Mouse (Mus musculus): ENCODE data around the gene Lrrn4. TPM values are rescaled to one million over a fixed set of nuclear protein-coding genes. Genes with fewer than 3 reads are reported as not detected.

The Lrrn4 gene
- polyA plus RNA-seq, 1 experiment from 2014 or later: 0.71 TPM

Other genes starting within 250 kb of the Lrrn4 start
- 21.3 and 23.5 TPM in 2 replicates for gene Shld1, start 194.0 kb downstream of the Lrrn4 start, polyA plus RNA-seq (2015; fragmentation: Nextera tagmentation; extraction: Ambion mirVana)
- 113 and 132 TPM in 2 replicates for gene Chgb, start 99.6 kb downstream of the Lrrn4 start, polyA plus RNA-seq (2015; fragmentation: Nextera tagmentation; extraction: Ambion mirVana)
- 17.7 and 19.8 TPM in 2 replicates for gene Trmt6, start 64.8 kb downstream of the Lrrn4 start, polyA plus RNA-seq (2015; fragmentation: Nextera tagmentation; extraction: Ambion mirVana)
- gene Mcm8, start 64.8 kb downstream of the Lrrn4 start, polyA plus RNA-seq (2015; fragmentation: Nextera tagmentation; extraction: Ambion mirVana): 4.5 and 5.8 TPM in 2 replicates
- 5.6 and 6.7 TPM in 2 replicates for gene Crls1, start 34.2 kb downstream of the Lrrn4 start, polyA plus RNA-seq (2015; fragmentation: Nextera tagmentation; extraction: Ambion mirVana)
- gene Fermt1, start 65.0 kb upstream of the Lrrn4 start, polyA plus RNA-seq (2015; fragmentation: Nextera tagmentation; extraction: Ambion mirVana): 0.04 and 0.41 TPM in 2 replicates

Data from hindbrain, embryonic 16.5 days (tissue).